Mouse (Mus musculus) embryonic facial prominence, embryonic 15.5 days (tissue): ENCODE data around the gene Vrk1. TPM values are rescaled to one million over a fixed set of nuclear protein-coding genes. Genes with fewer than 3 reads are reported as not detected.
A peak's percentile ranks its signal among the peaks of the same experiment; 100 is the strongest.

Experiments
- ATAC-seq: fragments of 200-750 bp; cut with Nextera tagmentation; 2 replicates; pipeline ENCODE4 v1.8.0; 2017; ENCODE audit warnings: low read depth, moderate TSS enrichment; ENCODE audit not compliant: insufficient number of reproducible peaks, low FRiP score, low TSS enrichment
- H3K27ac ChIP-seq: fragments of 300-500 bp; sonication (generic); replicated peaks from 2 replicates; pipeline ENCODE4 v1.5.1; 2015; ENCODE audit warnings: mild to moderate bottlenecking, inconsistent platforms
- H3K27me3 ChIP-seq: fragments of 300-500 bp; sonication (generic); 2 replicates; pipeline ENCODE4 v1.6.1; 2015; ENCODE audit warnings: inconsistent platforms
- H3K36me3 ChIP-seq: fragments of 300-500 bp; sonication (generic); 2 replicates; pipeline ENCODE4 v1.6.1; 2015; ENCODE audit warnings: mild to moderate bottlenecking, inconsistent platforms
- H3K4me1 ChIP-seq: fragments of 300-500 bp; sonication (generic); 2 replicates; pipeline ENCODE4 v1.6.1; 2015; ENCODE audit warnings: inconsistent platforms
- H3K4me2 ChIP-seq: fragments of 300-500 bp; sonication (generic); replicated peaks from 2 replicates; pipeline ENCODE4 v1.6.1; 2015; ENCODE audit warnings: mild to moderate bottlenecking, inconsistent platforms
- H3K4me3 ChIP-seq: fragments of 300-500 bp; sonication (generic); replicated peaks from 2 replicates; pipeline ENCODE4 v1.5.1; 2015; ENCODE audit warnings: mild to moderate bottlenecking, inconsistent platforms
- H3K9ac ChIP-seq: fragments of 300-500 bp; sonication (generic); 2 replicates; pipeline ENCODE4 v1.6.1; 2015; ENCODE audit warnings: inconsistent platforms
- H3K9me3 ChIP-seq: fragments of 300-500 bp; sonication (generic); replicated peaks from 2 replicates; pipeline ENCODE4 v1.6.1; 2016; ENCODE audit warnings: inconsistent platforms
- WGBS: fragments of 180-500 bp; shearing (Covaris S2); methylation state at CpG from one replicate; pipeline ENCODE4 v1.1.7; 2015; 5-methylcytosine and 5-hydroxymethylcytosine counted together
- polyA plus RNA-seq: library from polyadenylated mRNA; unstranded; fragments of >200 nt; fragmentation: Nextera tagmentation; extraction: Ambion mirVana; gene quantifications from 2 replicates; pipeline ENCODE4 v1.2.1, GENCODE M21; 2015

The Vrk1 gene
- polyA plus RNA-seq, 1 experiment from 2014 or later, result 54.2 TPM

GRCm38 (mm10) chr12:106029582-106029981, 19.6 kb downstream of the Vrk1 start:
- no peak for ATAC-seq
- no peak overlapping the region for H3K4me2 ChIP-seq

DNA sequence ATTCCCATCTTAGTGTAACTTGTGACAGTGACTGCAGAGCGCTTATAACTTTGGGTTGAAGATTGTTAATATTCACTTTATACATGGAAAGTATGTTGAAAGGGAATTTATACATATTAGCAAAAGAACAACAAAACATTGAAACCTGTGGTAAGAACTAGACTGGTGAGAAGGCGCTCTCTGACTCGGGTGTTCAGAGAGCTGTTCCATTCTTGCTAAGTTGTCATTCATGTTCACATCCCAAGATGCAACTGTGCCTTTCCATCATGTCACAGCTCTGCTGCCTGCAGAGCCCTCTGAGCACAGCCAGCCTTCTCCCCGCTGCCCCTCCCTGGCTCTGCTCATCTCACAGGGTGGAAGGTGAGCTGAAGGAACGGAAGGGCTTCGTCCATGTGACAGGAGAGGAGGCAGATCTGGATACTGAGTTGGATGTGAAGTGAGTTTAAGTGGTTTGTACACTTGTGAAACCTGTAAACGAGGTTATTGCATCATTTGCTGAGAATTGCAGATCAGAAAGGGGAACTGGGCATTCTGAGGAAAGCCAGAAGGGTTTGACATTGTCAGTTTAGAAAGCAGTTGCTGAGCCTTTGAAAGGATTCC, 20.2 kb downstream of the Vrk1 start:
- Histone ChIP-seq H3K4me1 (peaks cover 10% of the 10 kb centered on the region), H3K36me3 (no peaks in the 10 kb centered on the region), H3K9me3 (no peaks in the 10 kb centered on the region), H3K27me3 (no peaks in the 10 kb centered on the region), H3K27ac (no peak overlapping the region), H3K4me3 (no peak overlapping the region), H3K4me2 (no peak overlapping the region), H3K9ac (no peak overlapping the region)
- 77% methylated on average over 7 of the region's 7 CpGs for WGBS
- ATAC-seq, result no peak

More at GRCm38 (mm10) chr12:106029582-106029981, 19.6 kb downstream of the Vrk1 start:
- H3K9ac ChIP-seq, result no peak overlapping the region
- H3K36me3 ChIP-seq, result no peaks in the 10 kb centered on the region
- no peaks in the 10 kb centered on the region for H3K9me3 ChIP-seq
- WGBS, result 79% methylated on average over 2 of the region's 2 CpGs
- no peaks in the 10 kb centered on the region for H3K27me3 ChIP-seq
- no peak overlapping the region for H3K4me3 ChIP-seq
- no peak overlapping the region for H3K27ac ChIP-seq
- H3K4me1 ChIP-seq, result peaks cover 10% of the 10 kb centered on the region

- Histone ChIP-seq H3K27ac (no peak overlapping the region), H3K27me3 (no peaks in the 10 kb centered on the region), H3K4me1 (peaks cover 10% of the 10 kb centered on the region), H3K36me3 (no peaks in the 10 kb centered on the region), H3K4me3 (no peak overlapping the region), H3K9ac (no peak overlapping the region), H3K9me3 (no peaks in the 10 kb centered on the region), H3K4me2 (no peak overlapping the region)
- no peak for ATAC-seq
- 76% methylated on average over 7 of the region's 7 CpGs for WGBS
These were observed 20.8 kb downstream of the Vrk1 start for GRCm38 (mm10) chr12:106030796-106031195.

- Histone ChIP-seq H3K4me1 (peaks cover 10% of the 10 kb centered on the region), H3K4me3 (no peak overlapping the region), H3K27me3 (no peaks in the 10 kb centered on the region), H3K27ac (0 out of 2 replicates have a peak overlapping the region, but pooled peaks have one; percentile 7), H3K4me2 (no peak overlapping the region), H3K9ac (no peak overlapping the region), H3K9me3 (no peaks in the 10 kb centered on the region), H3K36me3 (no peaks in the 10 kb centered on the region)
- WGBS, result 58% methylated on average over 9 of the region's 9 CpGs
- no peak for ATAC-seq
These were observed 21.9 kb downstream of the Vrk1 start for GRCm38 (mm10) chr12:106031916-106032315.

DNA sequence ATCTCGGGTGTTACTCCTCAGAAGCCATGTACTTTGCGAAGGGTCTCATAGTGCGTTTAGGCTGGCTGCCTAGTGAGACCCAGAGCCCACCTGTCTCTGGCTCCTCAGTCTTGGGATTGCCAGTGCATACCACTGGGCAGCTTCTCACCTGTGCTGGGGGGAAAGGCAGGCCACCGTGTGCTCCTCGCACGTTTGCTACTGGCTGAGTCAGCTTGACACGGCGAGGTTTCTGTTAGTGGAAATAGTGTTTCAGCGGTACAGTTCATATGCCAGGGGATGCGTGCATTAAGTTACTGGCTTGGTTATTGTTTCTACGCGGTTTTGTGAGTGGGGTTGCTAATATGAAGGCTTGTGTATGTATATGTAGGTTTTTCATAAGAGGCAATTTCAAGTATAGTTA, 22.3 kb downstream of the Vrk1 start:
- Histone ChIP-seq H3K27ac (0 out of 2 replicates have a peak overlapping the region, but pooled peaks have one; percentile 7), H3K4me1 (peaks cover 10% of the 10 kb centered on the region), H3K36me3 (0 out of 2 replicates have a peak, but pooled peaks cover under 1% of the 10 kb centered on the region), H3K27me3 (no peaks in the 10 kb centered on the region), H3K9me3 (no peaks in the 10 kb centered on the region), H3K9ac (no peak overlapping the region), H3K4me3 (no peak overlapping the region), H3K4me2 (no peak overlapping the region)
- ATAC-seq, result no peak
- 87% methylated on average over 12 of the region's 12 CpGs for WGBS

DNA sequence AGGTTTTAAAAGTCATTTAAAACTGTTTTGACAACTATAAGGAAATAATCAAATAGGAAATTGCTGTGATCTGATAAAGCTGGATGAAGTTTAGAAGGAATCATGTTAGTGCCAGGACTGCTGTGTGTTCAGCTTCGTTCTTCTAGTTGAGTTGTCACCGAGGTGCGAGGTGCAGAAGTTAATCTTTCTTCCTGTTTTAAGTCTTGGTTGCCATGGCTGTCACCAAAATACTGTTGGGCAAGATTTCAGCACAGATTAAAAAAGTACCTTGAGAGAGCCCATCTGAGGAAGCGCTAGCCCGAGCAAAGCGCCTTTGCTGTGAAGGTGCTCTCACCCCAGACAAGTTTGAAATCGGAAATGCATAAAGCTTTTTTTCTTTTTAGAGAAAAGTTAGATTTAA, 24.2 kb downstream of the Vrk1 start:
- Histone ChIP-seq H3K9me3 (no peaks in the 10 kb centered on the region), H3K36me3 (peaks cover 7% of the 10 kb centered on the region; the same call in 1 of the 2 replicates), H3K4me1 (peaks cover 10% of the 10 kb centered on the region), H3K4me2 (no peak overlapping the region), H3K4me3 (no peak overlapping the region), H3K27me3 (no peaks in the 10 kb centered on the region), H3K27ac (no peak overlapping the region), H3K9ac (no peak overlapping the region)
- no peak for ATAC-seq
- 84% methylated on average over 7 of the region's 7 CpGs for WGBS

- 61% methylated on average over 9 of the region's 9 CpGs for WGBS
- Histone ChIP-seq H3K27me3 (no peaks in the 10 kb centered on the region), H3K9me3 (no peaks in the 10 kb centered on the region), H3K4me1 (peaks cover 10% of the 10 kb centered on the region), H3K36me3 (peaks cover 11% of the 10 kb centered on the region; the same call in 1 of the 2 replicates), H3K9ac (no peak overlapping the region), H3K4me2 (no peak overlapping the region), H3K27ac (no peak overlapping the region), H3K4me3 (no peak overlapping the region)
- no peak for ATAC-seq
These were observed 24.7 kb downstream of the Vrk1 start for GRCm38 (mm10) chr12:106034761-106035160.

DNA sequence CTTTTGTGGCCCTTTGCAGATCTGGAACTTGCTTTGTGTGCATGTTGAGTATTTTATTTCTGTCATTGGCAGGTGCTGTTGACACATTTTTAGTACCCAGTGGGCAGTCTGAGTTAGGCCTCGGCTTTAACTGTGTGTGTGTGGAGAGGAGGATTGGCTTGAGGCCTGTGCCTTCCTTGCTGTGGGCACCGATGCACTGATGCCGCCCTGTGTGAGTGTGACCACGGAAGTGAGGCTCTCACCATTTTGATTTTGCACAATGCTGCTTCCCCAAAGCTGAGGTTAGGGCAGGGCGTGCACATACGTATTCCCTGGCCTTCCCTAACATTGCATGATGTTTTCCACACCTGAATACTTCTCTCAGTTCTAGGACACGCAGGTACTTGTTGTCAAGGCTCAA, 30.2 kb downstream of the Vrk1 start:
- H3K36me3 ChIP-seq, result peaks cover 38% of the 10 kb centered on the region; the same call in 1 of the 2 replicates
- no peak for ATAC-seq

GRCm38 (mm10) chr12:106046143-106046795, 36.2 kb downstream of the Vrk1 start:
- Histone ChIP-seq H3K9me3 (no peaks in the 10 kb centered on the region), H3K4me2 (no peak overlapping the region), H3K4me1 (peaks cover 4% of the 10 kb centered on the region; the same call in 1 of the 2 replicates), H3K27me3 (no peaks in the 10 kb centered on the region), H3K36me3 (peaks cover 18% of the 10 kb centered on the region; the same call in 1 of the 2 replicates), H3K4me3 (no peak overlapping the region), H3K27ac (no peak overlapping the region), H3K9ac (no peak overlapping the region)
- 31% methylated on average over 9 of the region's 9 CpGs for WGBS
- ATAC-seq, result no peak

More for the DNA sequence above, 30.2 kb downstream of the Vrk1 start:
- H3K4me1 ChIP-seq, result no peaks in the 10 kb centered on the region
- no peak overlapping the region for H3K4me2 ChIP-seq
- no peak overlapping the region for H3K9ac ChIP-seq
- 89% methylated on average over 7 of the region's 7 CpGs for WGBS
- no peaks in the 10 kb centered on the region for H3K27me3 ChIP-seq
- no peaks in the 10 kb centered on the region for H3K9me3 ChIP-seq
- no peak overlapping the region for H3K4me3 ChIP-seq
- no peak overlapping the region for H3K27ac ChIP-seq

GRCm38 (mm10) chr12:106052271-106052670, 42.2 kb downstream of the Vrk1 start:
- Histone ChIP-seq H3K9ac (no peak overlapping the region), H3K4me3 (no peak overlapping the region), H3K27me3 (no peaks in the 10 kb centered on the region), H3K36me3 (peaks cover 5% of the 10 kb centered on the region; the same call in 1 of the 2 replicates), H3K4me1 (no peaks in the 10 kb centered on the region), H3K27ac (no peak overlapping the region), H3K4me2 (no peak overlapping the region), H3K9me3 (no peaks in the 10 kb centered on the region)
- WGBS, result 87% methylated on average over 7 of the region's 7 CpGs
- ATAC-seq, result no peak

DNA sequence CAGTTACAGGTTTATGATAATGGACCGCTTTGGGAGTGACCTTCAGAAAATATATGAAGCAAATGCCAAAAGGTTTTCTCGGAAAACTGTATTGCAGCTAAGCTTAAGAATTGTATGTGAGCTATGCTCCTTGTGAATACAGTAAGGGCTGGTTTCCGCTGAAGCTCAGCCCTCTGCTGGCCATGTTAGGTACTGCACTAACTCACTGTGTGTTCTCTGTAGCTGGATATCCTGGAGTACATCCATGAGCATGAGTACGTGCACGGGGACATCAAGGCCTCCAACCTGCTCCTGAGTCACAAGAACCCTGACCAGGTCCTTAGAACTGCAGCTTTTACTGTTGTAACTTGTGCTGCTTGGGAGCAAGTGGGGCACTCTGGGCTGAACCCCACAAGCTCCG, 45.8 kb downstream of the Vrk1 start:
- no peak overlapping the region for H3K9ac ChIP-seq
- H3K36me3 ChIP-seq, result peaks cover 28% of the 10 kb centered on the region
- ATAC-seq, result no peak
- H3K4me3 ChIP-seq, result no peak overlapping the region
- H3K4me2 ChIP-seq, result no peak overlapping the region
- H3K9me3 ChIP-seq, result no peaks in the 10 kb centered on the region
- no peaks in the 10 kb centered on the region for H3K4me1 ChIP-seq
- WGBS, result 35% methylated on average over 6 of the region's 6 CpGs
- no peak overlapping the region for H3K27ac ChIP-seq
- H3K27me3 ChIP-seq, result no peaks in the 10 kb centered on the region
